Mouse (Mus musculus): ENCODE data around the gene Rap2c. TPM values are rescaled to one million over a fixed set of nuclear protein-coding genes. Genes with fewer than 3 reads are reported as not detected.

The Rap2c gene
- total RNA-seq (2017): 59.8 to 67.6 TPM (median 66.7 TPM) in 3 replicates

DNA sequence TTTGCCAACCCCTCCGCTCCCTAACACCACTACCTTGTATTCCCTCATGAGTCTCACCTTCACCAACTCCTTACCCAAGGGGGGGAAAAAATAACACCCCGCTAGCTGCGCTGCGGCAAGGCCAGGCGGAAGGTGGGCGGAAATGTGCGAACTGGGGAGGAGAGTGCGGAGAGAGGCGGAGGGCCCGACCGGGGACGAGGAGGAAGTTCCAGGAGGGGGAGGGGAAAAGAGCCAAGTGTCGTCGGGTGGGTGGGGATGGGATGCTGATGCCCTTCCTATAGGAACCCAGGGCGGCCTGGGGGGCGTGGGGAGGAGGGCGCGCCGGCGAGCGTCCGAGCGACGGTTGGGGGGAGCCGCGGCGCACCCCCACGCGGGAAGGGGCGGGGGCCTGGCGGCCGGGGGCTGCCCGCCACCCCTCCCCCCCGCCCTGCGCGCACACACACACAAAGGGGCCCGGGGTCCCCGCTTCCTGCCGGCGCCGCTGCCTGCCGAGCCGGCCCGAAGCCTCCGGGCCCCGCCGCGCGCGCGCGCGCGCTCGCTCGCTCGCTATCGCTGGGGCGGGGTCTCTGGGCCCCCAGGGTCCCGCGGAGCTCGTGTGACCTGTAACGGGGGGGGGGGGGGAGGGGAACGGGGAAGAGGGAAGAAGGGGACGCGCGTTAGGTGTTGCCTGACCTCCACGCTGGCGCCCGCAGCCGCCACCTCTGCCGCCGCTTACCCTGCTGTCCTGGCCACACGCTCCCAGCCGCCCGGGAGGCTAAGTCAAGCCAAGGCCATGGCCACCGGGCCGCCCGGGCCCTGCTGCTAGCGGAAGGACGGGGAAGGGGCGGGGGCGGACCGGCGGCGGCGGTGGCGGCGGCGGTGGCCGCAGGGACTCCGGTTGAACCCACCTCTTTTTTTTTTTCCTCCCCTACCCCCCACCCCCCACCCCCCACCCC, at the start of gene Rap2c:
Gene Rap2c (minus strand): TSS at position 168 of the 935 bp plus-strand sequence.
- peak; percentile 78 for ATAC-seq (replicated peaks; ENCODE audit: insufficient number of reproducible peaks, low FRiP score, low TSS enrichment, poor library complexity, severe bottlenecking)

GRCm38 (mm10) chrX:51066539-51067286, 48.9 kb upstream of the Rap2c start:
- ATAC-seq (replicated peaks; ENCODE audit: insufficient number of reproducible peaks, low FRiP score, low TSS enrichment, poor library complexity, severe bottlenecking): no peak

GRCm38 (mm10) chrX:51065773-51066172, 48.0 kb upstream of the Rap2c start:
- peak; percentile 56; the same call in 1 of the 2 replicates for ATAC-seq (replicated peaks; ENCODE audit: insufficient number of reproducible peaks, low FRiP score, low TSS enrichment, poor library complexity, severe bottlenecking)

GRCm38 (mm10) chrX:51065158-51065664, 47.4 kb upstream of the Rap2c start:
- no peak for ATAC-seq (replicated peaks; ENCODE audit: insufficient number of reproducible peaks, low FRiP score, low TSS enrichment, poor library complexity, severe bottlenecking)

DNA sequence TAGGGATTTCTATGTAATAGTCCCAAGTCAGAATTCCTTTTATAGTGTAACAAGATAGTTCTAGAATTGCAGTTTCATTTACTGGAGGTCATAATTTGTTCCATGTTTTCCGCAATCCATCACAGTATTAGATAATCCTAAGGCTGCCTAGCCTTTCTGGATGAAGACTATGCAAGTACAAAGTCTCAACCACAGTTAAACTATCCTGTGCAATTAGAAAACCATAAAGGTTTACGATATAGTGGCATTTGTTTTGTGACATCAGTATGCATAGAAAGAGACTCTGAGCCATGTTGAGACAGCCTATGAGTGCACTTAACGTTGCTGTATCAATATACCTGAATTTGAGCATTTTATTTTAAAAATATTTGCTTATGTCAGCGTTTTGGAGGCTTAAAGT, 42.4 kb upstream of the Rap2c start:
- ATAC-seq (replicated peaks; ENCODE audit: insufficient number of reproducible peaks, low FRiP score, low TSS enrichment, poor library complexity, severe bottlenecking): no peak

DNA sequence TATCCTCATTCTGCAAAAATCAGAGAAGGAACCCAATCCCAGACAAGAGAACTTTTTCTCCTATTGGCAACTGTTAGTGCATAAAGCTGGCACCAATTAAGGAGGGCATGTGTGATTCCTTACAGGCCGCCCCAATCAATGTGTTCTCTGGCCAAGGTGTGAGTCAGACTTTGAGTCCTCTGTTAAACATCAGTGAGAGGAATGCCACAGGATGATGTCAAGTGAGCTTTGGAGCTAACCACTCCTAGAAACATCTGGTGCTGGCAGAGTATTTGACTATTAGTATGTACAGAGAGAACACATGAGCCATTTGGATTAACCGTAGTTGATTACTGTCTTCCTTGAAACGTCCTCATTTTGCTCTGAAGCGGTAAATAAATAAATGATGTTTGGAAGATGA, 40.9 kb upstream of the Rap2c start:
- ATAC-seq (replicated peaks; ENCODE audit: insufficient number of reproducible peaks, low FRiP score, low TSS enrichment, poor library complexity, severe bottlenecking): no peak

DNA sequence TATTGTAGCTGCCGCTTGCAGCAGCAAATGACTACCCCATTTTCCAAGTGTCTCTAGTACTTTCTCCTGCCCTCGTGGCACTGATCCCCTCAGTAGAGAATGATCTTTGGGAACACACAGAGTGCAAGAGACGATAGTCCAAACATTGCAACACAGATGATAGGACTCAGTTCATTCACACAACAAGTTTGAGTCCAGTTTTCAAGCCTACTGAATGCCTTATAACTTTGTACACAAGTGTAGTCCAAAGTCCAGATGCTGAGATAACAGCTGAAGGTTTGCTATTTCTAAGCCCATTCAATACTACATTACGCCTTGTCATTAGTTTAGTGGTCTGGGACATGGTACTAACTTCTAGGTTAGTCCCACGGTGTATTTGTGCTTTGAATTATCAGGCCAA, 40.5 kb upstream of the Rap2c start:
- ATAC-seq (replicated peaks; ENCODE audit: insufficient number of reproducible peaks, low FRiP score, low TSS enrichment, poor library complexity, severe bottlenecking): no peak

- ATAC-seq (replicated peaks; ENCODE audit: insufficient number of reproducible peaks, low FRiP score, low TSS enrichment, poor library complexity, severe bottlenecking): no peak
These were observed 34.1 kb upstream of the Rap2c start for GRCm38 (mm10) chrX:51051680-51052461.

GRCm38 (mm10) chrX:51035678-51036209, 17.9 kb upstream of the Rap2c start:
- no peak for ATAC-seq (replicated peaks; ENCODE audit: insufficient number of reproducible peaks, low FRiP score, low TSS enrichment, poor library complexity, severe bottlenecking)

DNA sequence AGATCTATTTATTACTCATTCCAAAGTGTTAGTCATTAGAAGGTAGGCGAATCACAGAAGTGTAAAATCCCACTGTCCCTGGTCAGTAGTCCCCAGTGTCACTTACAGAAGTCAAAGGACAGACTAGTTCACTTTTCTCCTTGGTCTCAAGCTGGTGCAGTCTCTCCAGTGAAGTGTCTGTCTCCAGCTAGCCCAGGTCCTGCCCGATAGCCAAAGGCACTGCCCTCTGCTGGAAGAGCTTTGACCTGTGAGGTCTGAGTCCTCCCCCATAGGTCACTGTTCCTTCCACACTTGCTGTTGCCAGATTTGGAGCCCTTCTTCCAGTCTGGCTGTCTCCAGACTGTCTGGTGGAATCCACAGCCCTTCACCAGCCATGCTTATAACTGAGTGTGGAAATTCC, 2.1 kb upstream of the Rap2c start:
- ATAC-seq (replicated peaks; ENCODE audit: insufficient number of reproducible peaks, low FRiP score, low TSS enrichment, poor library complexity, severe bottlenecking): peak; percentile 75

GRCm38 (mm10) chrX:51018786-51019179, 965 bp upstream of the Rap2c start:
- peak; percentile 80 for ATAC-seq (replicated peaks; ENCODE audit: insufficient number of reproducible peaks, low FRiP score, low TSS enrichment, poor library complexity, severe bottlenecking)

- no peak for ATAC-seq (replicated peaks; ENCODE audit: insufficient number of reproducible peaks, low FRiP score, low TSS enrichment, poor library complexity, severe bottlenecking)
These were observed 892 bp downstream of the Rap2c start for GRCm38 (mm10) chrX:51016926-51017325.

GRCm38 (mm10) chrX:51012280-51012679, 5.5 kb downstream of the Rap2c start:
- ATAC-seq (replicated peaks; ENCODE audit: insufficient number of reproducible peaks, low FRiP score, low TSS enrichment, poor library complexity, severe bottlenecking): no peak

- ATAC-seq (replicated peaks; ENCODE audit: insufficient number of reproducible peaks, low FRiP score, low TSS enrichment, poor library complexity, severe bottlenecking): no peak
These were observed 7.5 kb downstream of the Rap2c start for GRCm38 (mm10) chrX:51010323-51010722.

GRCm38 (mm10) chrX:51000791-51001190, 17.0 kb downstream of the Rap2c start:
- no peak for ATAC-seq (replicated peaks; ENCODE audit: insufficient number of reproducible peaks, low FRiP score, low TSS enrichment, poor library complexity, severe bottlenecking)

GRCm38 (mm10) chrX:50995310-50995709, 22.5 kb downstream of the Rap2c start:
- ATAC-seq (replicated peaks; ENCODE audit: insufficient number of reproducible peaks, low FRiP score, low TSS enrichment, poor library complexity, severe bottlenecking): no peak

- no peak for ATAC-seq (replicated peaks; ENCODE audit: insufficient number of reproducible peaks, low FRiP score, low TSS enrichment, poor library complexity, severe bottlenecking)
These were observed 26.5 kb downstream of the Rap2c start for GRCm38 (mm10) chrX:50991324-50991723.

- ATAC-seq (replicated peaks; ENCODE audit: insufficient number of reproducible peaks, low FRiP score, low TSS enrichment, poor library complexity, severe bottlenecking): no peak
These were observed 27.9 kb downstream of the Rap2c start for GRCm38 (mm10) chrX:50989940-50990339.

- ATAC-seq (replicated peaks; ENCODE audit: insufficient number of reproducible peaks, low FRiP score, low TSS enrichment, poor library complexity, severe bottlenecking): no peak
These were observed 29.2 kb downstream of the Rap2c start for GRCm38 (mm10) chrX:50988581-50988980.

Data from monocyte, adult 5-6 weeks (primary cell).